Mouse (Mus musculus) layer of hippocampus, adult 11-12 months (tissue): Measurements from ENCODE around the gene Gtf3c6.
"Not testable (repeated sequence)": the region's sequence is repeated elsewhere in the genome, so short reads cannot be mapped to it uniquely, and the experiment has no call there.

ENCODE experiments used
- DNase-seq: peaks from one replicate; pipeline ENCODE4 v3.0.0; 2022; ENCODE audit warnings: low spot score

Gtf3c6 gene

DNA sequence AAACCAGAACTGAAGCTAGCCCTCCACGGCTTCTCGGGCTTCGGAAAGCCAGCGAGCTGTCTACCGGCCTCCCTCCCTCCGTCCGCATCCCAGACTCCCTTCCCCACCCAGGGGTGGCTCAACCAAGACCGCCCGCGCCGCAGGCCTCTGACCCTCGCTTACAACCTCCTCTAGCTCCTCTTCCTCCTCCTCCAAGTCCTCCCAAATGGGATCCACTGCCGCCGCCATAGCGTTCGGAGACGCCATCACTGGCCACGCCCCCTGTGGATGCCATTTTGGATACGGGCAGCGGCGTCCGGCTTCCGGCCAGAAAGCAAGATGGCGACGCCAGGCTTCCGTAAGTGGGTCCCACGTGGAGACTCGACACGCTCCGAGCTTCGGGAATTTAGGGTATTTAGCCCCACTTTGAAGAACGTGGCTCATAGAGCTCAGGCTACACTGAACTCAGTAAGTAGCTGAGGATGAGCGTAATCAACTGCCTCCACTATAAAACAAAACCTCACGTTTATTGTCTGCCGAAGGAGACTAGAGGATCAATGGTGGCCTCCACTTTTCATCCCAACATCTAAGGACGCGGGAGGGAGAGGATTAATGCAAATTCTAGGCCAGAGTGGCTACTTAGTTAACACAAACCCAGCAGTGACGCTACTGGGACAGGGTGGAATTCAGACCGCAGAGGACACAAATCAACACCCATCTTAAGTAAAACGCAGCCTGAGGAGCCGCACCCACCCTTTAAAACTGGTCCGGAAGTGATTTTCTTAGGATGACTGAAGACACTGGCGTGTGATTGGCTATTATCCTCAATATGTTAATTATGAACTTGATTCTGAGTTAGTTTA is at the start of gene Gtf3c6:
Gtf3c6 (minus strand) TSS at position 695 of the 842 bp plus-strand sequence.
- DNase-seq = peak; percentile 95

DNA sequence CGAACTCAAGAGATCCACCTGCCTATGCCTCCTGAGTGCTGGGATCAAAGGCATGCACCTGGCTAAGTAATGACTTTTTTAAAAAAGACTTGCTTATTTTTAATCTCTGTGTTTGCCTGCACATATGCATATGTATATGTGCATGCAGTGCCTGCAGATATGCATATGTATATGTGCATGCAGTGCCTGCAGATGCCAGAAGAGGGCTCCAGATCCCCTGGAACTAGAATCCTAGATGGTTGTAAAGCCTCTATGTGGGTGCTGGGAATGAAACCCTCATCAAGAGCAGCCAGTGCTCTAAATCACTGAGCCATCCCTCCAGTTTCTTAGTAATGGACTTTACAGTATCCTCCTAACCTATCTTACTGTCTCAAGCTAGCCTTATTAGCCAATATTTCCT is 48.1 kb upstream of the Gtf3c6 start:
- no peak for DNase-seq

DNA sequence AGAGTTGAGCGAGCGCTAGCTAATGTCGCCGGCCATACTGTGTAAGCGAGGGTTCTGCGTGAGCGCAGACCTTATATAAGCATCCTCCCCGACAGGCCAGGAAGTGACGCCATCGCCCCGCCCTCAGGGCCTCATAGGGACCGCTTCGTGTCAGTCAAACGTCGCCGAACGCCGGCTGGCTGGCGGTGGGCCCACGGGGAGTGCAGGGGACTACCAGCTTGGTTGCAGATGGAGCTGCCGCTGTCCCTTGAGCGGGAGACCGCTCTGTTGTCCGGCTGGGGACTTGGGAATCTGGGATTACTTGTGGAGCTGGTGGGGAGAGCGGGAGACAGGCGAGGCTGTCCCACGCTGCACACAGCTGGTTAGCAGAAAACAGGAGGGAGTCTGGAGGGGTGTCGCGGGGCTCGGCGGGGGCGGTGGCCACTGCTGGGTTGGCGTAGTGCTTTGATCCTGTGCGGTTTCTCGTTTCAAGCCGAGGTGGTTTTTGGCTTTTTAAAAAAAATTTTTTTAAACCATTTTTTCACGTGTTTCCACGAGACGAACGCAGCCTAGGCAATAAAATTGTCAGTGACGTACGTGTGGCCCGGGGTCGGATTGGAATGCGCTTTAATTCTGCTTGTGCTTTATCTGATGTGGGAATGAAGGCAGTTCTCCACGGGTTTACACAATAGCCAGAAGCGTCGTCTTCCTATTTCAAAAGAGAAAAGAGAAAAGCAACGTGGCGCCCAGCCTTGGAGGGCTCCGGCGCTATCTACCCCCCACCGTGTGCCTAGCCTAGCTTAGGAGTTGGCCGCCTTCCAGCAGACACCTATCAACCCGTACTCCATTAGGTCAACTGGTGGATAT is 44.5 kb upstream of the Gtf3c6 start, which contains the start of gene Amd1:
Amd1 (minus strand) TSS at position 47 of the 846 bp plus-strand sequence.
- peak; percentile 100 for DNase-seq

DNA sequence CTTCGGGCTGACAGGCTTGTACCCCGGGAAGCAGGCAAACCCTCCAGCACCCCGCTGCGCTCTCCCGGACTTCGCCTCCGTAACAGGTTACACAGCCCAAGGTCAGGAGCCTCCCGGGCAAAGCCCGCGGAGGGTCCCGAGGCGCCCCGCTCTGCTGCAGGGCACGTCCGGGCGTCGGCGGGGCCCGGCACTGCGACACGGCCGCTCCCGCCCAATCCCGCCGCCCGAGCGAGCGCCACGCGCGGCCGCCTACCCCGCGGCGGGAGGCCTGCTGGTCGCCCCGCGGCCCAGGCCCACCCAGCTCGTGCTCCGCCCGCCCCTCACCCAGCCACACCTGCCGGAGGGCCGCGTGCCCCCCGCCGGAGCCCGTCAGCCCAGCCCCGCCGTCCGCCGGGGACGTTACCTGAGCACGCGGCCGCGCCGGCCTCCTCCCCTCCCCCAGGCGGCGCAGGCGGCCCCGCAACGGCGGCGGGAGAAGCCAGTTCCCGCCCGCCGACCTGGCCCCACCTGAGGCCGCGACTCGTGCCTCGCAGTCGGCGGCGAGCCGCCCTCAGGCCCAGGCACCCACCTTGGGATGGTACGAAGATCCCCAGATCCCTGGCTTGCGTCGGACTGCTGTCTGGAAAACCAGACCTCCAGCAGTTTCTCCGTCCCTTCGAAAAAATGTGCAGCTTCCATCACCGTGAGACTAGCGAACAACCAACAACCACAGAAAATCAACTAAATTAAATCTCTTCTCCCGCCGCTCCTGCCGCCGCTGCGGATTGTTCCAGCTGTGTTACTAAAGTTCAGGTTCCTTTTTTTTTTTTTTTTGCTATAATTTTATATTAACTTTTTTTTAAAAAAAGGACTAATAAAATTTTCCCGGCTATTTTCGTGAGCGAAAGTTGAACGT is 43.5 kb upstream of the Gtf3c6 start:
- not testable (repeated sequence) for DNase-seq

DNA sequence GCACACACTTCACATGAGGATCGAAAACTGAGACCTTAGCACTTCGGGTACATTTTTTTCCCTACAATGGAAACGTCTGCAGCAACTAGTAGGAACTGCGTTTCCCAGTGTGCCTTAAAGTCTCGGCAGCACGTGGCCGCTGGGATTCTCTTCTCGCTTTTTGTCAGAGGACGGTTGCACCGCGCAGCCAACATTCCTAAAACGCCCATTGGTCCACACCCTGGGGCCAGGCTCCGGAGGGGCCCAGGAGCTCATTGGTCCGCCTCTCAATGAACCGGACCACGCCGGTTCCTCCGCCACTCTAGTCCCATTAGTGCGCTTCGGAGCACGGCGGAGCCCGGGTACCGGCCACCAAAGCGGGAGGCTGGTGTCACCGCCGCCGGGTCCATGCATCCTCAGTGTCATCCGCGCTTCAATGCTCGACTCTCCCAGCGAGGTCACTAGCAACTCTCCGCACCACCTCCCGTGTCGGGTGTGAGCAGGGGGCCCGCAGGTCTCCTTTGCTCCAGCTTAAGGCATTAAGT is 42.8 kb upstream of the Gtf3c6 start:
- DNase-seq = peak; percentile 87

DNA sequence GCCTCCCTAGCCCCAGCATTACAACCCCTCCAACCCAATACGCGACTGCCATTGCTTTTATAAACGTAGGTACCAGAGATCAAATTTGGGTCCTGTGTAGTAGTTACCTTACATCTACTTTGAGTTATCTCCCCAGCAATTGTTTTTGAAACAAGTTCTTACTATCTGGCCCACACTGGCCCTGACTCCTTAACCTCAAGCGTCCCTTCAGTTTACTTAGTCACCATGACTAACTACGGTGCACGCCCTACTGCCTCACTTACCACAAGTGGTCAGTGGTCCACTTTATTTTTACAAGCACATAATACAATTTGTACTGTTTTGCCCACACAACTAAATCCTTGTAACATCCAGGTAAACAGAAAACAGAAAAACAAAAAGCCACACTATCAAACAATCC is 34.7 kb upstream of the Gtf3c6 start:
- DNase-seq = no peak

DNA sequence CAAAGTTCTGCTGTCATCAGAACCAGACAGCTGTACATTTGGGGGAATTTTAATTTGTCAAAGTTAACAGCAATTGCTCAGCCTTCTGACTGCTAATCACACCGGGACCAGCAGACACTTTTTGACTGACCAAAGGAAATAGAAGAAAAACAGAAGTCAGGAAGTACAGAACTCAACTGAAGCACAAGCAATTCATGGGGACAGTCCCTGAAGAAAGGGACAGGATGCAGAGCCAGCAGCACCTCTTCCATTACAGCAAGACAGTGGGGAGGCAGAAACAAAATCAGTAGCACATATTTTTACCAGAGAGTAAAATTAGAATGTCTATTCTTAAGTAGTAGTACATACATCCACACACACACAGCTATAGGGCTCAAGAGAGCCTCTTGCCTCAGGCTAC is 28.9 kb upstream of the Gtf3c6 start:
- no peak for DNase-seq

DNA sequence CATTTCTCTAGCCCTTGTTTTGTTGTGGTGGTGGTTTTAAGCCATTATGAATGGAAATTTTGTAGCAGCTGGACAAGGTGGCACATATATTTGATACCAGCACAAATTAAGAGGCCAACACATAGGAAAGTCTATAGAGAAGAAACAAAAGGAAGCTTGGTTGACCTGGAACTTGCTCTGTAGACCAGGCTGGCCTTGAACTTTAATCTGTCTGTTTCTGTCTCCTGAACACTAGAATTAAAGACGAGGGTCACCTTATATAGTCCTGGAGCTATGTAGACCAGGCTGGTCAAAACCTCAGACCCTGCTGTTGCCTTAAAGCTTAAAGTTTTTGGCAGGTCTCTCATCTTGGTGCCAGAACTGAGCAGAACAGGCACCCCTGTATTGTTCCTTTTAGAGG is 27.7 kb upstream of the Gtf3c6 start:
- no peak for DNase-seq

DNA sequence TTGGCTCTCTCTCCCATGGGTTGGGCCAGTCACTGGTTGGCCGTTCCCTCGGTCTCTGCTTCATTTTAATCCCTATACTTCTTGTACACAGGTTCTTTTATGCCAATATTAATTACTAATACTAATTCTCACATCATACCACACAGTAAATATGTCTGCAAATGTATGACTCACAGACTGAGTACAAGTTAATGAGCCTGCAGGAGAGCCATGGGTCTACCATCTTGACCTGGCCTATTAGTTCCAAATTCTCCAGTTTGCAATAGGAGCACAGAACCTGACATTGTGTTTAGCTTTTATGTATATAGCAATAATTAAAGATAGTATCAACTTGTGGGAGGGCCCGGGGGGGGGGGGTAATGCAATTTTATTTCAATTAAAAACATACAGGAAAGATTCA is 27.1 kb upstream of the Gtf3c6 start:
- no peak for DNase-seq

DNA sequence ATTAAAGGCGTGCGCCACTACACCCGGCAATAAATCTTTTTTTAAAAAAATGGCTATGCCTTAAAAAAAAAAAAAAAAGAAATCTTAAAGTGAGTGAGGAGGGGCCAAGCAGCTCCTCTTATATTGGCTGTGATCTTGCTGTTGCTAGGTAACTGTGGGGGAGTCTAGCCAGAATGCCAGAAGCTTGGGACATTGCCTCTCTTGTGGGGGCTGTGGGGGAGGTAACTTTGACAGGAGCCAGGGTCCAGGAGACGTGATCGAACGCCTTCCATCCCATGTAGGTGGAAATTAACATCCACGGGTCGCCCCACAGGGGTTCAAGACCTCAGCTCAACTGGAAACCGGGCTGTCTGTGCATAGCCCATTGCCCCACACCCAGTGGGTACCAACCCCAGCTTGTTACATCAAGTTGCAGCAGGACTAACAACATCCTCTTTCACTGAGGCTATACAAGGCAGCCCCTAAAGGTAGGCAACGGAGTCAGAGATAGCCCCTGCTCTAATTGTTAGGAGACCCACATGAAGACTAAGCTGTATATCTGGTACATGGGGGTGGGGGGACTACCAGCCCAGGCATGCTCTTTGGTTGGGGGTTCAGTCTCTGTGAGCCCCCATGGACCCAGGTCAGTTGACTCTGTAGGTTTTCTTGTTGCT is 26.4 kb upstream of the Gtf3c6 start:
- DNase-seq = peak; percentile 30

DNA sequence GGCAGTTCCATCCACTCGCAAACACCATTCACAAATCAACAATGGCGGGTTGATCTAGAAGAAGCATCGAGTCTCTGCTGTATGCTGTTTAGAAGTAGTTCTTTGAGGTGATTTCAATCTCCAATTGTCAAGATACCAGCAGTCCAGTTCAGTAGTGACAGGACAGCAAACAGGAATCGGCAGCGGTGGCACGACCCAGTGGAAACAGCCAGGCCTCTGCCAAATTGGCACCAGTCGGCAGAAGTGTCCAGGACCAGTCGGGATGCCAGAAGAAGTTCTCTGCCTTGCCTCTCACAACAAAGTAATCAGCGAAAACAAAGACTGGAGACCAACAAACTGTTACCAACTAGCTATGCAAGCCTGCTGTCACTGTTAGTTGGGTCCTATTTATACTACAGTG is 25.7 kb upstream of the Gtf3c6 start:
- DNase-seq = no peak

DNA sequence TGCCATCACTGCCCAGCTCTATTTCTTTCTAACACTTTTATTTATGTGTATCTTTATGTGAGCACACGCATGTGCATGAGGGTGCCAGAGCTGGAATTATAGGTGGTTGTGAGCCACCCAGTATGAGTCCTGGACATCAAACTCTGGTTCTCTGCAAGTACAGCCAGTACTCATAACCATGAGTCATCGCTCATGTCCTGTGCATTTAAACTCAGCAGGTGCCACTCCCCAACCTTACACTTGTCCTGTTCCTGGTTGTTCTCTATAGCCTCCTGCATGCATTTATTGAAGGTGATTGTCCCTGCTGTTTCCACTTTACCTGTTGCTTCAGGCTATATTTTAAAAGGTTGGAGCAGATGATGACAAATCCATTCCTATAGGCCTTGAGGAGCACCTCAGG is 23.7 kb upstream of the Gtf3c6 start:
- no peak for DNase-seq

DNA sequence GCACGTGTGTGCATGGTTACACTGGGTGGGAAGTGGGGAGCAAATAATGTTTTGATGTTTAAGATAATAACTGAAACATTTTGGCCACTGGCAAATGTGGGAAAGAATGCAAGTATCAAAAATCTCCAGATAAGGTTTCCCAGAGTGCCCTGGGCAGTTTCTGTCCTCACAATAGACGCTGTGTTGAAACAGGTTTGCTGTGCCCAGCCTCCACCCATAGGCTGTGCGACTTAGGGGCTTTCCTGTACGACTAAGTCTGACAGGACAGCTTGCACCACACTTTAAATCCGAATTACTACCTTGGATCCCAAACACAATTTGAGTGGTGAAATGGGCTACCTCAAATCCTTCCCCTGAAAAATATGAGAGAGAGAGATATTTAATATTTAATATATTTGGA is 20.4 kb upstream of the Gtf3c6 start:
- no peak for DNase-seq

DNA sequence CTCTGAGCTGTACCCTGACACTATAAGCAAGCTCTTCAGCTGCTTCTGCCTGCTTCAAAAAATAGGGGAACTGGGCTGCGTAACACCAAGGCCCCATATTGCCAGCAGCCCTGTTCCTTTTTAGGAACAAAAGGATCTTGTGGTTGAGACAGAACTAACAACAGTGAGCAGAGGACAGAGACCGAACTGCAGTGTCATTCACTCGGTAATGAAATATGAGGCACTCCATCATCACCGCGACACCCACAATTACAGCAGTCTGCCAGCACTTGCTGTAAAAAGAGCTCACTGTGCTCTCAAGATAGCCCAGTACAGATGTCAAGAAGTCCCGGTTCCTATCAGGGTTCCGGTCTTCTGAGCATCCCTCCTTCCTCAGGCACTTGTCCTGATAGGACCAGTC is 18.1 kb upstream of the Gtf3c6 start:
- DNase-seq = no peak

DNA sequence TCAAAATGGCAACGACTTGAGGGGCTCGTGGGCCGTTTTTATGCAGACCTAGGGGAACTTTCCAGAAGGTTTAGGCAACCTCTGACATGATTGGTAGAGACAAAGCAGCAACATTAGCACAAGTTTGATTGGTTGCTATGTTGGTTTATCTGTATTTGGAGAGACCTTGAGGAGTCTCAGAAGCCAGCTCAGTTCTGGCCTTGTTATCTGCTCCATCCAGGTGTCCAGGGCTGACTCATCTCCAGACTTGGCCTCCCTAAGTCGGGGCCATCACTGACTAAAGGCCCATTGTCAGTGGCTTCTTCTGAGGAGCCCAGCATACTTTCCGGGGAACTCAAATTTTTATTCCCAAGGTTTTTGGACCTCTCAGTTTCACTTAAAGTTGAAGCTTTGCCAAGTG is 16.0 kb upstream of the Gtf3c6 start:
- DNase-seq = no peak

DNA sequence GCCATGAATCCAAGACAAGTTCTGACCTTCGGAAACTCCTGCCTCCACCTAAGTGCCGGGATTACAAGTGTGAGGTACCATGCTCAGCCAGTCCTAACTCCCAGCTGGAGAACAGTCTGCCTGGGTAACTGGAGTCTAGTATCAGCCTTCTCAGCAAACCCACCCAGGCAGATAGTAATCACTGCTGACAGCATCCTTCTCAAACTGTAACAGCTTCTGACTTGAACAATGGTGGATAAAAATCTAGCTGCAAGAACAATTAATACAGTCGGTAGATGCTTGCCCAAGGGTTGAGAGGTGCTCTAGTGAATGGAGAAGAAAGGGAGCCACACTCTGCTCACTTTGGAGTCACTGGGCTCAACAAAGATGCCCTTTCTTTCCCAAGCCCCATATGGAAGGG is 13.3 kb upstream of the Gtf3c6 start:
- DNase-seq = no peak

DNA sequence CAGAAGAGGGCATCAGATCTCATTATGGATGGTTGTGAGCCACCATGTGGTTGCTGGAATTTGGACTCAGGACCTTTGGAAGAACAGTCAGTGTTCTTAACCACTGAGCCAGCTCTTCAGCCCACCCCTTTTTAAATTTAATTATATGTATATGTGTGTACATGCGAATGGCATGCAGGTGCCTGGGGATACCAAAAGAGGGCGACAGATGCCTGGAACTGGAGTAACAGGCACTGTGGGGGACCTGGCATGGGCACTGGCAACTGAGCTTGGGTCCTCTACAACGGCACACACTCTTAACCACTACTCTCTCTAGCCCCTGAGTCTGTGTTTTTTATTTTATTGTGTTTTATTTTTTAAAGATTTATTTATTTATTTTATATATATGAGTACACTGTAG is 7.0 kb upstream of the Gtf3c6 start:
- no peak for DNase-seq

DNA sequence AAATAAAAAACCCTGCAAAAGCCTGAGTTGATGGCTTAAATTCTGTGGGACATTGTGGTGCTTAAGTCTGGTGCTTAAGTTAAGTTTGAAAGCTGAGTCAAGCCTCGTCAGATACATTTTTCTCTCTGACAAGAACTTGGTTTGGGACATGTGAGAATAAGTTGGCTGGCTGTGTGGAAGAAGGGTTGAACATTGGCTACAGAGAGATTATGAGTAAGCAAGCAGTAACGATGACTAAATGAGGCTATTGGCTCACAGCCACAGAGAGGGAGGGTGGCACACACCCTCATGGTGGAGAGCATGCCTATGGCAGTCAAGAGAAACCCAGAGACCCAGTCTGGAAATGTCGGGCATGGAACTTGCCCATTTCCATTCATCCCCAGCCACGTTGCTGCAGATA is 5.8 kb upstream of the Gtf3c6 start:
- no peak for DNase-seq

DNA sequence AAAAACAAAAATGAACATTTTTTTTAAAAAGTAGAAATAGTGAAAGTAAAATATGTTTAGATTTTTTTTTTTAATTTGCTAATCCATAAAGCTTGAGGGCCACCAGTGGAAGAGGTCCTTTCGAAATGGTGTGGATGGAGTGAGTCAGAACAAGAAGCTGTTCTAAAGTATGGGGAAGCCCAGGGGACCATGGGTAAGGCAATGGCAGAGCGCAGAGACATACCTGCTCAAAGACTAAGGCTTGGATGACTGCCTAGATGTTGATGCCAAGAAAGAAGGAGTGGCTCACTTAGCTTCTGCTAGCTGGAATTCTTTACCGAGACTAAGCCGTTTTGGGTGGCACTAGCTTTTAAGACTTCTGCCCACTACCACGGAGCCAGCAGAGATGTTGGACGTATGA is 4.3 kb upstream of the Gtf3c6 start:
- DNase-seq = no peak

DNA sequence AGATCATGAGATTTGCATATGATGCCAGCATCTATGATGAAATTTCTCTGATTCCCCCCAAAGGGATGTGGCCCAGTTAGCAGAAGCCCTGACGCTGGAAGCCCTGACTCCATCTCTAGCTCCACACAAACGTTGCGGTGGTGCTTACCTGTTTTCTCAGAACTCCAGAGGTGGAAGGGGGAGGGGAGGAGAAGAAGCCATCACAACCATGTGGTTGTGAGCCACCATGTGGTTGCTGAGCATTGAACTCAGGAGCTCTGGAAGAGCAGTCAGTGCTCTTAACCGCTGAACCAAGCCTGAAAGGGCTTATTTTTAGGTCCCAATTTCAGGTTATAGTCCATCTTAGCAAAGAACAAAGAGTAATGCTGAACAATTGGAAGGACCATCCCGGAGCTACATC is 2.4 kb upstream of the Gtf3c6 start:
- no peak for DNase-seq

DNA sequence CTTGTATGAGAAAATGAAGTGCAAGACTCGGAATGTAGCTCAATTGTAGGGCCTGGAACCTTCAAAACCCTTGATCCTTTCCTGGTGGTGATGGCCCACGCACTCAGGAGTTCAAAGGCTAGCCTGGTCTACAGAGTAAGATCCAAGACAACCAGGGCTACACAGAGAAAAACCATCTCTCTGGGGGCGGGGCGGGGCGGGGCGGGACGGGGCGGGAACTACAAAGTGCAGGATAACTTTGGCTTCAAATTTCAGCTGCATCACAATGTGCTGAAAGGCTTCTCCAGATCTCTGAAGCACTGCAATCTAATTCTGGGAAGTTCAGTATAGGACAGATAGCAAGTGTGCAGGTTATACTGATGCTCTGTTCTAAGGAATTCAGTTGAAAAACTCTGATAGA is 1.6 kb upstream of the Gtf3c6 start:
- DNase-seq = no peak
